Mouse (Mus musculus) gastrocnemius, postnatal 36 days (tissue): Measurements from ENCODE around the gene Fam71e1. TPM values are rescaled to one million over a fixed set of nuclear protein-coding genes. Genes with fewer than 3 reads are reported as not detected.

ENCODE experiments used
- DNase-seq, 2 experiments: peaks; one replicate each; pipeline ENCODE4 v3.0.0; 2022
- intact Hi-C: fragments of 180-260 bp; cut with DNase I; formaldehyde crosslinking; loops from one replicate; pipeline ENCODE4 v1.15.1; 2025
- long read RNA-seq, 2 experiments: library from polyadenylated mRNA; stranded (forward); transcript quantifications; one replicate each; pipeline ENCODE4 v2.0.0; 2021
- total RNA-seq, 2 experiments: library from RNA; stranded (reverse); gene quantifications; 2 replicates each; pipeline ENCODE4 v1.2.3; 2021

The Fam71e1 gene
- total RNA-seq, result 1 to 10 TPM; 3.9 to 4.4 TPM
- long read RNA-seq, experiment 1, transcript Fam71e1-204 (2 exons, 366 nt), result major isoform, 7 of 9 reads
- long read RNA-seq, experiment 1, partial matches to known transcripts, result 0 of 9 reads
- long read RNA-seq, experiment 1, other reads (novel, unspliced or antisense), result 2 of 9 reads
- long read RNA-seq, experiment 2, partial matches to known transcripts, result 0 of 6 reads
- long read RNA-seq, experiment 2, other reads (novel, unspliced or antisense), result 2 of 6 reads

- intact Hi-C loops, result loop anchor here (5.0 kb wide), 1 partner anchor 56 kb away; the partner anchor contains the start of gene Nr1h2
- peak; percentile 94 to 95 for DNase-seq
Observed at GRCm38 (mm10) chr7:44495992-44496770, at the start of gene Fam71e1, which contains the start of gene Emc10. TSS of gene Fam71e1 (plus strand) at chr7:44496581. TSS of gene Emc10 (minus strand) at chr7:44496529.

- DNase-seq, result no peak
- intact Hi-C loops, result no loop called here
Observed at GRCm38 (mm10) chr7:44453256-44453655, 43.1 kb upstream of the Fam71e1 start.

- intact Hi-C loops, result no loop called here
- DNase-seq, result no peak
Observed at GRCm38 (mm10) chr7:44456302-44456701, 40.1 kb upstream of the Fam71e1 start.

GRCm38 (mm10) chr7:44460067-44460466, 36.3 kb upstream of the Fam71e1 start:
- intact Hi-C loops, result loop anchor here (5.0 kb wide), 1 partner anchor 83 kb away; no protein-coding TSS in a partner anchor
- DNase-seq, result no peak

GRCm38 (mm10) chr7:44460767-44461502, 35.4 kb upstream of the Fam71e1 start:
- intact Hi-C loops, result loop anchor here (5.0 kb wide), 1 partner anchor 84 kb away; no protein-coding TSS in a partner anchor
- no peak for DNase-seq

- intact Hi-C loops, result loop anchor here (5.0 kb wide), 1 partner anchor 84 kb away; no protein-coding TSS in a partner anchor
- no peak for DNase-seq
Observed at GRCm38 (mm10) chr7:44461503-44462217, 34.7 kb upstream of the Fam71e1 start.

- DNase-seq, result no peak
- intact Hi-C loops, result loop anchor here (5.0 kb wide), 1 partner anchor 85 kb away; no protein-coding TSS in a partner anchor
Observed at GRCm38 (mm10) chr7:44462218-44463055, 33.9 kb upstream of the Fam71e1 start.

GRCm38 (mm10) chr7:44463056-44463425, 33.3 kb upstream of the Fam71e1 start:
- intact Hi-C loops, result loop anchor here (5.0 kb wide), 1 partner anchor 86 kb away; no protein-coding TSS in a partner anchor

GRCm38 (mm10) chr7:44463556-44464225, 32.7 kb upstream of the Fam71e1 start:
- no peak for DNase-seq
- intact Hi-C loops, result loop anchor here (5.0 kb wide), 1 partner anchor 86 kb away; no protein-coding TSS in a partner anchor

More at GRCm38 (mm10) chr7:44463056-44463425, 33.3 kb upstream of the Fam71e1 start:
- no peak for DNase-seq

- no peak for DNase-seq
- intact Hi-C loops, result loop anchor here (5.0 kb wide), 1 partner anchor 87 kb away; no protein-coding TSS in a partner anchor
Observed at GRCm38 (mm10) chr7:44464511-44464910, 31.9 kb upstream of the Fam71e1 start.

GRCm38 (mm10) chr7:44465111-44465510, 31.3 kb upstream of the Fam71e1 start, which contains the start of gene Aspdh:
TSS of gene Aspdh (plus strand) at chr7:44465391.
- intact Hi-C loops, result no loop called here
- DNase-seq, result no peak

- intact Hi-C loops, result no loop called here
- DNase-seq, result no peak
Observed at GRCm38 (mm10) chr7:44466006-44466887, 30.1 kb upstream of the Fam71e1 start.

- intact Hi-C loops, result no loop called here
- DNase-seq, result no peak
Observed at GRCm38 (mm10) chr7:44466888-44467311, 29.5 kb upstream of the Fam71e1 start.

GRCm38 (mm10) chr7:44467811-44468411, 28.5 kb upstream of the Fam71e1 start, which contains the start of gene Josd2:
TSS of gene Josd2 (plus strand) at chr7:44467980.
- intact Hi-C loops, result no loop called here
- DNase-seq, result peak; percentile 83 to 92

GRCm38 (mm10) chr7:44468644-44469285, 27.6 kb upstream of the Fam71e1 start:
- no peak for DNase-seq

More at GRCm38 (mm10) chr7:44468644-44469285, 27.6 kb upstream of the Fam71e1 start:
- intact Hi-C loops, result no loop called here
